Mouse (Mus musculus) G1E (cell line): ENCODE measurements around the gene Gm13212.

Experiments used
- CTCF ChIP-seq: IDR thresholded peaks from 2 replicates; pipeline ENCODE4 v1.5.1; 2012; ENCODE audit warnings: low read depth, low read length, inconsistent platforms, mixed read lengths
- GATA1 ChIP-seq: IDR thresholded peaks from 2 replicates; pipeline ENCODE4 v1.6.1; 2012; ENCODE audit warnings: borderline replicate concordance, low read length, inconsistent platforms, mixed read lengths
- GATA2 ChIP-seq: IDR thresholded peaks from 2 replicates; pipeline ENCODE4 v1.6.1; 2012; ENCODE audit warnings: low read depth, low read length, inconsistent platforms, borderline replicate concordance
- POLR2AphosphoS5 ChIP-seq: IDR thresholded peaks from 2 replicates; pipeline ENCODE4 v1.6.1; 2012; ENCODE audit warnings: low read depth, low read length, inconsistent platforms; ENCODE audit not compliant: insufficient replicate concordance

DNA sequence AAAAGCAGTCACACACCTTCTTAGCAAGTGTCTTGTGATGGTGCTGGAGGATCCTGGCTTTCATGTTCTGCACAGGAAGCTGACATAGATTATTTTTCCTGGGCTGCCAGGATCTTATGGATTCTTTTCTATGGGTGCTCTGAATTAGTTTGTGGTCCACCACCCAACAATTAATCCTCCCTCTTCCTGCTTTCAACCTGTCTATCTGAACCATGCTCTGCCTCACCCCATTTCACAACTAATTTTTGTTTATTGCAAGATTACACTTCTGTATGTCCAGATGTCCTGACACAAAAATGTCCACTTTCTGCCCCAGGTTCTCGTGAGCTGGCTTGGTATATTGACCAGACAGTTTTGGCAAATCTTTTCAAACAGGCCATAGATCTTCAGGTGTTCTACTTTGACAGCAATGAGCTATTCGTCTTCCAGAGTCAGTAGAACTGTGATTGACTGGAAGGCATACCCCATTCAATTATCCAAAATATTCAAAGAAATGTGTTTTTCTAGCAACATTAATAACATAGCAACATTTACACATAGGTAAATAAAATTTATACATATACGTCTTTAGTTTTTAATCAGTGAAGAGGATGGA lies 25.4 kb upstream of the Gm13212 start:
- TF ChIP-seq CTCF (no peak), POLR2AphosphoS5 (no peak), GATA1 (no peak), GATA2 (no peak)
